Mouse (Mus musculus): ENCODE measurements around the gene Gnat1. TPM values are rescaled to one million over a fixed set of nuclear protein-coding genes. Genes with fewer than 3 reads are reported as not detected.

The Gnat1 gene
- total RNA-seq, 2 experiments from 2014 or later: not detected

DNA sequence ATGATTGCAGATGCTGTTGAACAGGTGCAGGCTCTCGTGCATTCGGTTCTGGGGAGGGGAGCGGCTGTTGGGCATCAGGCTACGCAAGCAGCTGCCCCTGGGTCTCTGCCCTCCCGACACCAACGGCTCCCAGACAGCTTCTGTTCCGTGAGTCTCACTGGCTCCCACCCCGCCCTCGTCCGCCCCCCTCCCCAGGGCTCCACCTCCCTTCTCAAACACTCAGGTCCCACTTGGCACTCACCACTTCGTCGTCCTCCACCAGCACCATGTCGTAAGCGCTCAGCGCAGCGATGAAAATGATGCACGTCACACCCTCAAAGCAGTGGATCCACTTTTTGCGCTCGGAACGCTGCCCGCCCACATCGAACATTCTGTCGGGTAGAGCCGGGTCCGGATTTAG, 3.2 kb downstream of the Gnat1 start:
- ATAC-seq (replicated peaks; ENCODE audit: poor library complexity): peak; percentile 9

DNA sequence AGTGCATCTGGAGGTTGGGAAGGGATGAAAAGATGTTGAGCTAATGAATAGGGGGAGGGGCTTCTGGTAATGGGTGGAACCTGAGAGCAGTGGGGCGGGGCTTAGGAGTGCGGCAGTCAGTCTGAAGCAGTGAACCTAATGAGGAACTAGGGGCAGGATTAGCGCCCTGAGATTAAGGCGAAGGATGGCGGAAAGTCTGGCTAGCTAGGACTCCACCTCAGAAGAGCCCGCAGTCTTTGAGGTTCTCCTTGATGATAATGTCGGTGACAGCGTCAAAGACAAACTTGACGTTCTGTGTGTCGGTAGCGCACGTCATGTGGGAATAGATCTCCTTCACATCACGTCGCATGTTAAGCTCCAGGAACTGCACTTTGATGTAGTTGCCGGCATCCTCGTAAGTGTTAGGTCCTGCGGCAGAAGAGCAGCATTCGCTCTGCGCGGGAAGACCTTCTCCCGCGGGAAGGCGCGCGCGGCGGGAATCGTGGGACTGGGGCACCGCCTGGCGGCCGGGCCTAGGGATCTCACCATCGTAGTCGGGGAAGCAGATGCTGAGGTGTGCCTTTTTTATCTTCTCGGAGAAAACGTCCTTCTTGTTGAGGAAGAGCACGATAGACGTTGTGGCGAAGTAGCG, 3.7 kb downstream of the Gnat1 start:
- peak; percentile 72 for ATAC-seq (replicated peaks; ENCODE audit: poor library complexity)

DNA sequence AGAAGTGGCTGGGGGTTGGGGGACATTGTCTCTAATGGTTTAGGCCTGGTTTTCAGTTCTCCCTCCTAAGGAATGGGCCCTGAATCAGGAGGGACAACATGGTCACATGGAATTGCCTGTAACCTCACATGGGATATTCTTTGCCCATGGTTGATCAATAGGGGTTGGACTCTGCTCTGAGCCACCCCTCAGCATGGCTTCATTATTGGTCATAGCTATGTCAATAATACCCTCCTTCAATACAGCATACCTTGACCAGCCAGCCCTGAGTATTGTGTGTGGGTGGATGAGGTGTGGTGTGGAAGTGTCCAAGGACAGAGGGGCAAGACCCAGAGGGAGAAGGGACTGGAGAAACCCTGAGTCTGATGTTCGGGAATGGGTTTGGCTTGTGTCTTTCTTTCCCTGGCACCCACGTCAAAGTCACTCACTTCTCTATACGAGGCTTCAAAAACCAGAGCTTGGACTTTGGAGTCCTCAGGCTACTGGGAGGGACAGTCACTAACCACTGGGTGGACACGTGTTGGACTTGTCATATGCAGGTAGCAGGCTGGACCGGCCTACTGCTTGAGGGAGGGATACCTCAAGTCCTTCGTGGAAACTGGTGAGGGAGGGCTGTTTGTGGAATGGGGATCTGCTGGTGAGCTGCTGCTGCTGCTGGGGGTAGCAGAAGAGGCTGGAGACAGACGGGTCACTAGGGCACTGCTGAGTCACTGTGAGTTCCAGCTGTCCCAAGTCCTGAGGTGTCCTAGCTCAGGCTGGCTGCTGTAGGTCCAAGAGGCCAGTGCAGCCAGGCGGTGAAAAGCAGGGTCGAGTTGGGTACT, 4.7 kb downstream of the Gnat1 start:
- no peak for ATAC-seq (replicated peaks; ENCODE audit: poor library complexity)

DNA sequence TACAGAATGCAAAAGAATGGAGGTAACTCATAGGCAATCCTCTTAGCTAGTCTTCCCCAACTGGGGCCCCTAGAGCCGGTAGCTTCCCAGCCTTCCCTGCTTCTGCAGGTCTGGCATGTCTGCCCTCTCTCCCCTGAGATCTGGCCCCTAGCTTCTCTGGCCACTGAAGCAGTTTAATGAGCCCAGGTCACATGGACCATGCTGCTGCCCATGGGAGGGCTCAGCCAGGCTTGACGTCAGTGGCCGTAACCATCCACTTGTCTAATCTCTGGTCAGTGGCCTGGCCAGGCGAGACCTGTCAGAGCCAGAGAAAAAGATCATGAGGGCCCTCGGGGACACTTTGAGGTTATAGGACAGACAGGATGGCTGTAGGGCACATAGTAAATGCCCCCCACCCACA, 9.3 kb downstream of the Gnat1 start:
- no peak for ATAC-seq (replicated peaks; ENCODE audit: poor library complexity)

DNA sequence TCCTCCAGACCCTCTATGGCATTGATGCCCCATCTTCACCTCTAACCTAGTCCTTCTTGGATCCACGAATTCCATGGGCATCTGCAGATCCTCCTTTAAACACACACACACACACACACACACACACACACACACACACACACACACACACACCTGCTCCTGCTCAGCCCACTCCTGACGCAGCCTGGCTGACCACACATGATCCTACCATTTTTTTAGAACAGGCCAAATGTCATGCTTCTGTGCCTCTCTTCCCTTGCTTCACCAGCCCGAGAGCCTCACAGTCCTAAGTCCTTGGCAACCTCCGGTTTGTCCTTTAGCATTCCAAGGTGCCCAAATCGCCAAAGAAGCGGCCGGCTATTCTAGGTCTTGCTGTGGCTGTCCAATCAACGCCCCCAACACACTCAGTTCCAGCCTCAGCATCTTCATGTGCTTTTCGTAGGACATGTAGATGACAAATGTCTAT, 10.0 kb downstream of the Gnat1 start, which contains the start of gene Slc38a3:
TSS of gene Slc38a3 (minus strand) at position 51 of the 466 bp plus-strand sequence.
- no peak for ATAC-seq (replicated peaks; ENCODE audit: poor library complexity)

DNA sequence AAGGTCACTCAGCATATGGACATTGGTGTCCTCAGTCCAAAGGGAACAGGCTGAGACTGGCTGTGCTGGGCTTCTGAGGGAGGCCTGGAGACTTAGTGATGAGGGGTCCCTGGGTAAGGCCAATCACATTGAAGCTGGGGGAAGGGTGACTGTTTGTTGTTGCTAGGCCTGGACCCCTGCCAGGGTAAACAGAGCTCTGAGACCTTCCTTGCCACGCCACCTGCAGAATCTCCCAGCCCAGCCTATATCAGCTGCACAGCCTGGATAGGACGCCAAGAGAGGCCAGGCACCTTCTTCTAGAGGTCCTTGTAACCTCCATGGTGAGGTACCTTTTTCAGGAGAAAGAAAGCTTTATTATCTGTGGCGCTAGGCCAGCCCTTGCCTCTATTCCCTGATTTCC, 10.6 kb downstream of the Gnat1 start:
- no peak for ATAC-seq (replicated peaks; ENCODE audit: poor library complexity)

GRCm38 (mm10) chr9:107668011-107668410, 11.5 kb downstream of the Gnat1 start:
- no peak for ATAC-seq (replicated peaks; ENCODE audit: poor library complexity)

DNA sequence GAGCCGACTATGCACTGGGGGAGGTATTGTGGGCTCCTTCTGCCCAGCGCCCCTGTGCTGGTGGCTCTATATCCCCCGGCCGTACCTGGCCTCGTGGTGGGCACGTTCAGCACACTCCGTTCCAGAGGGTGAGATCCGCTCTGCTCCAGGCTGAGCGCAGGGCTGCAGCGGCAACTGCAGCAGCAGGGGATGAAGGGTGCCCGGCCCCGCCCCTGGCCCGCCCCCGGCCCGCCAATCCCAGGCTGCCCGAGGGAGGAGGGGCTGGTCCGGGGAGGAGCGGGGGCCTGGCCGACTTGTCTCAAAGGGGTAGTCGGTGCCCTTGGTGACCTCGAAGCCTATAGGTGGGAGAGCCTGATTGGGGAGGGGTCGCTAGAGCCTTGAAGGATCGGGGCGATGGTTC, 12.3 kb downstream of the Gnat1 start:
- ATAC-seq (replicated peaks; ENCODE audit: poor library complexity): 0 out of 2 replicates have a peak, but pooled peaks have one; percentile 22

GRCm38 (mm10) chr9:107666751-107667205, 12.7 kb downstream of the Gnat1 start:
- 0 out of 2 replicates have a peak, but pooled peaks have one; percentile 13 for ATAC-seq (replicated peaks; ENCODE audit: poor library complexity)

GRCm38 (mm10) chr9:107665308-107665707, 14.2 kb downstream of the Gnat1 start:
- ATAC-seq (replicated peaks; ENCODE audit: poor library complexity): no peak

GRCm38 (mm10) chr9:107663525-107663924, 16.0 kb downstream of the Gnat1 start:
- ATAC-seq (replicated peaks; ENCODE audit: poor library complexity): no peak

DNA sequence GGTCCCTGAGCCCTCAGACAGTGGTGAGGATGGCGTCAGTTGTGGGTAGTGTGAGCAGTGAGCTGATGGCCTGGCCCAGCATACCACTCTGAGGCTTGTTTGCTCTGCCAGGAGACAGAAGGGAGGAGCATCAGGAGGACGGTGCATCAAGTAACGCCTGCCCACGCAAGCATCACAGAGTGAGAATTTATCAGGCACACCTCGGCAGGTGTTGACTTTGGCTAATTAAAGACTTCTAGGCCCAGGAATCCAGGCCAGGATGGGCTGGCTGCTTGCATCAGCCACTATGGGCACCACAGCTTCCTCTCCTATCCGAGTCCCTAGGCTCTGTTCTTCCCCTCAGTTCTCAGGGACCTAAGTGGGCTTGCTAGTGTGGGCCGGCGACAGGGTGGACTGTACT, 17.2 kb downstream of the Gnat1 start:
- ATAC-seq (replicated peaks; ENCODE audit: poor library complexity): no peak

DNA sequence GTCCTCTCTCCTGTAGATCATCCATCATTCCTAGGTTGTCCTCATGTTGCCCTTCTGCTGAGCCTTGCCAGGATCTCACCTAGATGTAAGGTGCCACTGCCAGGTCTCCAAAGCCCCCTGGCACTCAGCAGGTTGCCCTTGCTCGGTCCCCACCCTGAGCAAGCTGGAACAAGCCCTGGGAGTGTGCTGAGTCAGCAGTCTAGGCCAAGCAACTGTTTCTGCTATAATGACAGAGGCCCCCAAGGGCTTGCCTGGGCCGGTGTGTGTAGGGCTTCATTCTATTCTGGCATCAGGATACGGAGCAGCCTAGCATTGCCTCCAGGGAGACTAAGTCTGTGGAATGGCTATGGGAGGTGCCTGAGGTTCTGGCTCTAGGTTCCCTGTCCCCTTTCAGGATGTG, 18.7 kb downstream of the Gnat1 start:
- no peak for ATAC-seq (replicated peaks; ENCODE audit: poor library complexity)

DNA sequence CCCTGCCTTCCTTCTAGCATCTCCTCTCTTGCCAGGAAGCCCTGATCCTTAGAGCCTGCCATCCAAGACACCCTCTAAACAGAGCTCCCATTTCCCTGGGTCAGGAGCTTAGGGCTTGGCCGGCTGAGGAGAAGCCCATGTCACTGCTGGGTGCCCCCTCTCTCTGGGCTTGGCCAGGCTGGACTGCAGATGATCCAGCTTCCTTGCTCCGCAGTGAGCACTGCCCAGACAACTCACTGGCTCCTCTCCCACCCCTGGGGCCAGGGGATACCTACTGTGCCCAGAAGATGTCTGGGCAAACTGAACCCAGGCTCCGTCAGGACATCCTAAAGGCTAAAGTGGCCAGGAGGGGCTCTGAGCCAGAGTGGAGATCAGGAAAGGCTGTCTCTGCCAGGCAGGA, 19.6 kb downstream of the Gnat1 start:
- no peak for ATAC-seq (replicated peaks; ENCODE audit: poor library complexity)

DNA sequence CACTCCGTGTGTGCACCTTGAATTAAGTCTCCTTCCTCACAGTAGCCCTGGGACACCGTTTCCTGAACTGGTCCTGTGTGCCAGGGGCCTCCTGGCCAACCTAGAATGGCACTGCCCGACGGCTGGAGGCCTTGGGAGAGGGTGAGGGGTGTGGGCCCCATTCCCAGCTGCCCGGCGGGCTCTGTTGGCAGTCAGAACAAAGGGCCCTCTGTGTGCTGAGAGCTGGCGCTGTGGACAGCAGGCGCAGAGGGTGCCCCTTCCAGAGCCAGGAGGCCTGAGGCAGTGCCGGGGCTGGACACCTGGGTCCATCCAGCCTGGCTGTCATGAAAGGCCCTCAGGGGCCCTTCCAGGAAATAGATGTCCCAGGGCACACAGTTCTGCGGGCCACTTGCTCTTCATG, 20.0 kb downstream of the Gnat1 start:
- no peak for ATAC-seq (replicated peaks; ENCODE audit: poor library complexity)

GRCm38 (mm10) chr9:107658096-107658495, 21.4 kb downstream of the Gnat1 start:
- ATAC-seq (replicated peaks; ENCODE audit: poor library complexity): no peak

GRCm38 (mm10) chr9:107657144-107657543, 22.4 kb downstream of the Gnat1 start:
- no peak for ATAC-seq (replicated peaks; ENCODE audit: poor library complexity)

DNA sequence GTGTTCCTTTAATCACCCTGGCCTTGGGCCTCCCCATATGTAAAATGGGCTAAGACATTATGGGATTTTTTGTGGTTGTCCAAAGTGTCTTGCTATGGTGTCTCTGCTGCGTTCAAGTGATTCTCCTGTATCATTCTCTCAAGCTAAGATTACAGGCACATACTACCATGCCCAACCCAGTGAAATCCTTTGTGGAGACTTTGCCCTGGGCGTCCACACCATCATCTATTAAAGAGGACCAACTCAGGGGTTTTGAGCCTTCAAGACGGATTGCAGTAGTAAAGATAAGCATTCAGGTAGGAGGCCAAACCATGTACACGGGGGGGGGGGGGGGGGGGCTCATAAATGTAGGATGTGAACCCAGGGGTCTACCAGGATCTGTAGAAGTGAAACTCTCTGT, 24.9 kb downstream of the Gnat1 start:
- ATAC-seq (replicated peaks; ENCODE audit: poor library complexity): no peak

- no peak for ATAC-seq (replicated peaks; ENCODE audit: poor library complexity)
These were observed 26.0 kb downstream of the Gnat1 start for GRCm38 (mm10) chr9:107653474-107653873.

- ATAC-seq (replicated peaks; ENCODE audit: poor library complexity): no peak
These were observed 28.6 kb downstream of the Gnat1 start for GRCm38 (mm10) chr9:107650708-107651481.

DNA sequence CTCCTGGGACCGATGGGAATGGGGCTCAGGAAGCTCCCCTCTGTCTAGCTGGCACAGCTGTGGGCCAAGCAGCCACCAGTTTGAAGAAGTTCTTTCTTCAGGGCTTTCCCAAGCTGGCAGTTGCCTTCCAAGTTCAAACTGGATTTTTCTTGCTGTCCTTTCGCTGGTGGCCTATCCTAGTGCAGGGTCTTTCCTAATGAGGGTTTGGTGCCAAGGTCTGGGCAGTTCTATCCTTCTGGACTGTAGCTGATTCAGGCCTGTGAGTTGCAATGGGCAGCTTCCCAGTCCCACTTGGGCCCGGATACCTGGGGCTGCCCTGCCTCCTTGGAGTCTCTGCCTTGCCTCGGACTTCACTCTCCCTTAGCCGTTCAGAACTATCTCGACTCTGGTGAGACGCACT, 29.3 kb downstream of the Gnat1 start:
- no peak for ATAC-seq (replicated peaks; ENCODE audit: poor library complexity)

All from megakaryocyte progenitor cell, adult 5-6 weeks (primary cell).